Mouse (Mus musculus) kidney, postnatal 4 days (tissue): ENCODE measurements around the gene Smtnl1.

Experiments
- DNase-seq, 2 experiments: peaks; one replicate each; pipeline ENCODE4 v3.0.0; 2021; ENCODE audit warnings: mixed read lengths in 2 of 2

The Smtnl1 gene

GRCm38 (mm10) chr2:84792516-84792915 is 29.9 kb downstream of the Smtnl1 start:
- DNase-seq = no peak

- DNase-seq = no peak
Measured at GRCm38 (mm10) chr2:84790418-84790817, 32.0 kb downstream of the Smtnl1 start.

GRCm38 (mm10) chr2:84788316-84788715 is 34.1 kb downstream of the Smtnl1 start:
- no peak for DNase-seq

- DNase-seq = peak; percentile 23 to 53
Measured at GRCm38 (mm10) chr2:84783840-84784566, 38.4 kb downstream of the Smtnl1 start.

- no peak for DNase-seq
Measured at GRCm38 (mm10) chr2:84783315-84783714, 39.1 kb downstream of the Smtnl1 start.

GRCm38 (mm10) chr2:84779210-84779609 is 43.2 kb downstream of the Smtnl1 start:
- peak; percentile 16 to 38 for DNase-seq

- DNase-seq = no peak
Measured at GRCm38 (mm10) chr2:84777706-84778105, 44.7 kb downstream of the Smtnl1 start.

- peak; percentile 7 to 25 for DNase-seq
Measured at GRCm38 (mm10) chr2:84775665-84776064, 46.8 kb downstream of the Smtnl1 start.

- DNase-seq = peak; percentile 36 to 59
Measured at GRCm38 (mm10) chr2:84775241-84775640, 47.2 kb downstream of the Smtnl1 start, which contains the start of gene Serping1. Serping1 (minus strand) TSS chr2:84775444.

- peak; percentile 84 to 88 for DNase-seq
Measured at GRCm38 (mm10) chr2:84774751-84775150, 47.7 kb downstream of the Smtnl1 start.

GRCm38 (mm10) chr2:84773195-84773594 is 49.3 kb downstream of the Smtnl1 start:
- DNase-seq = no peak

- no peak for DNase-seq
Measured at GRCm38 (mm10) chr2:84772454-84772853, 50.0 kb downstream of the Smtnl1 start.

- no peak for DNase-seq
Measured at GRCm38 (mm10) chr2:84770501-84770900, 52.0 kb downstream of the Smtnl1 start.

GRCm38 (mm10) chr2:84762818-84763217 is 59.6 kb downstream of the Smtnl1 start:
- DNase-seq = no peak

- DNase-seq = no peak
Measured at GRCm38 (mm10) chr2:84762295-84762694, 60.2 kb downstream of the Smtnl1 start.

- DNase-seq = no peak
Measured at GRCm38 (mm10) chr2:84761840-84762239, 60.6 kb downstream of the Smtnl1 start.

GRCm38 (mm10) chr2:84761309-84761708 is 61.1 kb downstream of the Smtnl1 start:
- DNase-seq = no peak
